Mouse (Mus musculus) kidney, postnatal 0 days (tissue): ENCODE data around the gene Fam184b. TPM values are rescaled to one million over a fixed set of nuclear protein-coding genes. Genes with fewer than 3 reads are reported as not detected.

Experiments used
- ATAC-seq: fragments of 200-750 bp; cut with Nextera tagmentation; replicated peaks from 2 replicates; pipeline ENCODE4 v1.8.0; 2017; ENCODE audit warnings: low read depth, moderate number of reproducible peaks, moderate TSS enrichment, moderate library complexity; ENCODE audit not compliant: low FRiP score
- DNase-seq: peaks from one replicate; pipeline ENCODE4 v3.0.0-alpha.2; 2016; ENCODE audit warnings: low spot score
- H3K27ac ChIP-seq: fragments of 300-500 bp; sonication (generic); 2 replicates; pipeline ENCODE4 v1.5.1; 2014; ENCODE audit warnings: mild to moderate bottlenecking
- H3K27me3 ChIP-seq: fragments of 300-500 bp; sonication (generic); 2 replicates; pipeline ENCODE4 v1.6.1; 2014; ENCODE audit warnings: low read length, mixed read lengths; ENCODE audit not compliant: insufficient read depth
- H3K36me3 ChIP-seq: fragments of 300-500 bp; sonication (generic); 2 replicates; pipeline ENCODE4 v1.6.1; 2014; ENCODE audit warnings: low read length, mixed read lengths; ENCODE audit not compliant: insufficient read depth
- H3K4me1 ChIP-seq: fragments of 300-500 bp; sonication (generic); replicated peaks from 2 replicates; pipeline ENCODE4 v1.6.1; 2014; ENCODE audit warnings: antibody characterized with exemption, low read length, mixed read lengths; ENCODE audit not compliant: insufficient read depth
- H3K4me2 ChIP-seq: fragments of 300-500 bp; sonication (generic); 2 replicates; pipeline ENCODE4 v1.6.1; 2014; ENCODE audit warnings: mild to moderate bottlenecking, low read length, moderate library complexity, mixed read lengths
- H3K4me3 ChIP-seq: fragments of 300-500 bp; sonication (generic); replicated peaks from 2 replicates; pipeline ENCODE4 v1.5.1; 2014; ENCODE audit warnings: low read depth, low read length
- H3K9ac ChIP-seq: fragments of 300-500 bp; sonication (generic); 2 replicates; pipeline ENCODE4 v1.6.1; 2014; ENCODE audit warnings: low read depth, low read length
- H3K9me3 ChIP-seq: fragments of 300-500 bp; sonication (generic); replicated peaks from 2 replicates; pipeline ENCODE4 v1.6.1; 2016; ENCODE audit warnings: low read length, inconsistent platforms, mixed read lengths
- CTCF ChIP-seq: IDR thresholded peaks from 2 replicates; pipeline ENCODE4 v1.5.1; 2016; ENCODE audit warnings: antibody characterized with exemption, low read depth, mild to moderate bottlenecking, moderate library complexity
- WGBS: fragments of 180-500 bp; shearing (Covaris S2); extraction: QIAGEN DNeasy Blood & Tissue Kit; methylation state at CpG from one replicate; pipeline ENCODE4 v1.1.7; 2014; 5-methylcytosine and 5-hydroxymethylcytosine counted together
- polyA plus RNA-seq: library from polyadenylated mRNA; unstranded; fragments of >200 nt; fragmentation: Nextera tagmentation; extraction: Ambion mirVana; gene quantifications from 2 replicates; pipeline ENCODE4 v1.2.1, GENCODE M21; 2015

Gene Fam184b
- polyA plus RNA-seq, 1 experiment from 2014 or later, result 2.6 TPM

DNA sequence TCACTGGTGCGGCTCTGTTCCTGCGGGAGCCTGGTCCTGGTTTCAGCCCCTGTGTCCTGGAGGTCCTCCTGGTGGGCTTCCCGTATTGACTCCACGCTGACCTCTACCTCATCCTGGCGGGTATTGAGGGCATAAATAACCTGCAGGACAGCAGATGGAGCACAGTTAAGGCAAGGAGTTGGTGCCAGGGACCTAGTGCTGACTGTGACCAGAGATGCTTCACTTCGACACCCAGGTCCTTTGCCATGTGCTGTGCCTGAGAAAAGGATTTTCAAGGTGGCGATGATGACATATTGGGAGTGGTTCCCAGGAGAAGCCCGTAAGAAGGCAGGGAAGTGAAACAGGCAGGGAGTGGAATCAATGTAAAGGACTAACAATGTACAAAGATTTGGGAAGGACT is 54.8 kb downstream of the Fam184b start:
- Histone ChIP-seq H3K4me2 (no peak overlapping the region), H3K27ac (no peak overlapping the region), H3K4me3 (no peak overlapping the region), H3K36me3 (no peaks in the 10 kb centered on the region), H3K9ac (no peak overlapping the region), H3K27me3 (no peaks in the 10 kb centered on the region), H3K9me3 (peaks cover 7% of the 10 kb centered on the region; the same call in 1 of the 2 replicates), H3K4me1 (no peaks in the 10 kb centered on the region)
- 77% methylated on average over 8 of the region's 8 CpGs for WGBS
- TF ChIP-seq CTCF, result no peak
- DNase-seq (no peak), ATAC-seq (no peak)

- H3K9me3 ChIP-seq, result no peaks in the 10 kb centered on the region
- H3K4me3 ChIP-seq, result no peak overlapping the region
- no peaks in the 10 kb centered on the region for H3K27me3 ChIP-seq
- TF ChIP-seq CTCF, result no peak
- ATAC-seq (no peak), DNase-seq (no peak)
- no peaks in the 10 kb centered on the region for H3K4me1 ChIP-seq
- no peak overlapping the region for H3K9ac ChIP-seq
- no peak overlapping the region for H3K4me2 ChIP-seq
- H3K27ac ChIP-seq, result no peak overlapping the region
- 61% methylated on average over 10 of the region's 10 CpGs for WGBS
- H3K36me3 ChIP-seq, result no peaks in the 10 kb centered on the region
Measured at GRCm38 (mm10) chr5:45580279-45580678, 59.1 kb downstream of the Fam184b start.

GRCm38 (mm10) chr5:45577376-45577775 is 62.0 kb downstream of the Fam184b start:
- 82% methylated on average over 1 of the region's 1 CpGs for WGBS
- Histone ChIP-seq H3K9me3 (no peaks in the 10 kb centered on the region), H3K4me3 (no peak overlapping the region), H3K9ac (no peak overlapping the region), H3K4me2 (no peak overlapping the region), H3K27ac (no peak overlapping the region), H3K4me1 (no peaks in the 10 kb centered on the region), H3K27me3 (no peaks in the 10 kb centered on the region), H3K36me3 (no peaks in the 10 kb centered on the region)
- no peak for TF ChIP-seq CTCF
- ATAC-seq (no peak), DNase-seq (no peak)

- H3K27me3 ChIP-seq, result no peaks in the 10 kb centered on the region
- no peak overlapping the region for H3K27ac ChIP-seq
- no peak for TF ChIP-seq CTCF
- H3K9me3 ChIP-seq, result no peaks in the 10 kb centered on the region
- no peak for DNase-seq
- H3K4me3 ChIP-seq, result no peak overlapping the region
- WGBS, result 16% methylated on average over 3 of the region's 3 CpGs
- no peak for ATAC-seq
- H3K9ac ChIP-seq, result no peak overlapping the region
- H3K4me1 ChIP-seq, result no peaks in the 10 kb centered on the region
- no peaks in the 10 kb centered on the region for H3K36me3 ChIP-seq
- H3K4me2 ChIP-seq, result no peak overlapping the region
Measured at GRCm38 (mm10) chr5:45576716-45577115, 62.7 kb downstream of the Fam184b start.

DNA sequence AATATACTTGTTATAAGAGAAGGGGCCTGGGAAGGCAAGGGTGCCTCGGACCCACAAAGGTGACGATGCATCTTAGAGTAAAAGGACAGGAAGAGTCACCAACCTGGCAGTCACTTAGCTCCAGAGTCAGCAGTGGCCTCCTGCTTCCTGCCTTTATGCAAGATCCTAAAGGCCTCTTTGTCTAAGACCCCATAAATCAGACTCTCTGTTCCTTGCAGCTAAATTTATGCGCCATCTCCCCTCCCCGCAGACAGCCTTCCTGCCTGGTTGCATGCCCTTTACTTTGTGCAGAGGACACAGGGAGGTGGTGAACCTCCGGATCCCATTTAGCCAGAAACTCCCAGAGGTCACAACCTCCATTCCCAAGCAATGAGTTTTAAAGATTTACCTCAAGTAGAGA is 66.6 kb downstream of the Fam184b start:
- Histone ChIP-seq H3K36me3 (no peaks in the 10 kb centered on the region), H3K9me3 (no peaks in the 10 kb centered on the region), H3K9ac (no peak overlapping the region), H3K4me1 (no peaks in the 10 kb centered on the region), H3K27ac (no peak overlapping the region), H3K4me2 (no peak overlapping the region), H3K27me3 (no peaks in the 10 kb centered on the region), H3K4me3 (no peak overlapping the region)
- no peak for ATAC-seq
- WGBS, result 8% methylated on average over 5 of the region's 5 CpGs
- no peak for TF ChIP-seq CTCF
- peak; percentile 77 for DNase-seq

DNA sequence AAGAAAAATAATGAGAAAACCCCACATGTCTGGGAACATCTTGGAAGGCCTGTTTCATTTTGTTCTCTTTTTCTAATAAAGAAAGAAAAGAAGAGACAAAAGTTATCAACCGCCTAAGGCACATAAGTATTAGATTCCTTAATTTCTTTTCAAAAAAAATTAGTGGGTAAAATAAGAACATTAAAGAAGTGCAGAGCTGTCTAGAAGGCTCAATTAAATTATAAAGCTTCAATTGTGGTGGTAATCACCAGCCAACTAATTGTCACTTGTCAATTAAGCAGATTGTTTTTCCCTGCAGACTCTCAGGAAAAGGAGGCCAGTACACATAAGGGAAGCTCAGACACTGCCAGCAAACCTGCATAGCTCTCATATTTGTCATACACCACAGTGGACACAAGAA is 73.6 kb downstream of the Fam184b start:
- Histone ChIP-seq H3K27me3 (no peaks in the 10 kb centered on the region), H3K9me3 (no peaks in the 10 kb centered on the region), H3K9ac (no peak overlapping the region), H3K4me1 (no peaks in the 10 kb centered on the region), H3K4me3 (no peak overlapping the region), H3K4me2 (no peak overlapping the region), H3K36me3 (no peaks in the 10 kb centered on the region), H3K27ac (no peak overlapping the region)
- WGBS, result 100% methylated on average over 1 of the region's 1 CpGs
- no peak for TF ChIP-seq CTCF
- no peak for ATAC-seq
- no peak for DNase-seq

DNA sequence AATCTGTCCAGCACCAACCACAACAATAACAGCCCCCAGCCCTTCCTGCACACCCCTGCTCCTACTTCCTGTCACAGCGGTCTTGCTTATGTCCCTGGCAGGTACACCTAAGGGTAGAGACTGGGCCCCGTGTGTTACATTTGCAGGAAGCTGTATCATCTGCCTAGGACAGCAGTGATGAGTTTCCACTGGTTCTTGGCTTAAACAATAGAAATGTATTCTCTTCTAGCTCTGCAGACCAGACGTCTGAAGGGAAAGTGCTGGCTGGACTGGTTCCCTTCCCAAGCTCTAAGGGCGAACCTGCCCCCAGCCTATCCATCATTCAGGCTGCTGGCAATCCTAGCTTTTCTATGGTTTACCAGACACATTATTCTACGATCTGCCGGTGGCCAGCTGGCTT is 75.4 kb downstream of the Fam184b start:
- no peak for TF ChIP-seq CTCF
- Histone ChIP-seq H3K9me3 (no peaks in the 10 kb centered on the region), H3K4me3 (no peak overlapping the region), H3K27me3 (no peaks in the 10 kb centered on the region), H3K36me3 (no peaks in the 10 kb centered on the region), H3K9ac (no peak overlapping the region), H3K4me1 (no peaks in the 10 kb centered on the region), H3K4me2 (no peak overlapping the region), H3K27ac (no peak overlapping the region)
- 36% methylated on average over 6 of the region's 6 CpGs for WGBS
- ATAC-seq (no peak), DNase-seq (peak; percentile 34)
